ENCODE assay signal across 23 mouse cellular contexts in genomic region chr10:10917857-10918399, GRCm38 (mm10).
DNase-seq lines count a peak whose midpoint lies in the region; TF ChIP-seq lines count a peak whose summit lies in the region.
"Had no signal": no experiment of that assay in that cellular context is flagged by ENCODE, and none has a peak within 500 bp of the region (broad histone marks: within the 10 kb centered on the region; RNA-seq: fewer than 3 reads in every experiment).

No protein-coding gene starts in this region.

- WGBS in kidney, adult 2 months = 75% methylated on average over 7 of the region's 7 CpGs

- H3K79me2 ChIP-seq in CH12.LX (replicated peaks; ENCODE audit: control insufficient read depth, extremely low read depth, insufficient read depth, poor library complexity, severe bottlenecking) = no peaks in the 10 kb centered on the region

- H3K9me3 ChIP-seq in CH12.LX (replicated peaks; ENCODE audit: low read length) = no peaks in the 10 kb centered on the region
- H3K9me3 ChIP-seq: forebrain, embryonic 10.5 days; forebrain, embryonic 13.5 days; heart, embryonic 12.5 days; heart, embryonic 15.5 days; hindbrain, embryonic 10.5 days; hindbrain, embryonic 13.5 days; intestine, embryonic 15.5 days had no signal

- H3K36me3 ChIP-seq in CH12.LX (replicated peaks in 1 of 2; ENCODE audit: control insufficient read depth in 1 of 2, insufficient read depth in 1 of 2, low read length in 1 of 2) = no peaks in the 10 kb centered on the region
- no peaks in the 10 kb centered on the region for H3K36me3 ChIP-seq in kidney, adult 2 months (ENCODE audit: control insufficient read depth, insufficient read depth, low read length)
- H3K36me3 ChIP-seq: forebrain, embryonic 10.5 days; heart, embryonic 12.5 days; heart, embryonic 15.5 days; hindbrain, embryonic 10.5 days; hindbrain, embryonic 13.5 days; intestine, embryonic 15.5 days had no signal

- H3K4me1 ChIP-seq in CH12.LX (ENCODE audit: control insufficient read depth in 1 of 2, insufficient read depth in 2 of 2) = 0 out of 4 replicates have a peak, but pooled peaks cover 0 to 3% of the 10 kb centered on the region in 2 experiments
- H3K4me1 ChIP-seq in kidney, adult 2 months (ENCODE audit: control insufficient read depth, insufficient read depth, low read length) = no peaks in the 10 kb centered on the region
- H3K4me1 ChIP-seq: forebrain, embryonic 10.5 days; forebrain, embryonic 13.5 days; heart, embryonic 12.5 days; heart, embryonic 15.5 days; hindbrain, embryonic 10.5 days; hindbrain, embryonic 13.5 days; intestine, embryonic 15.5 days had no signal

- H3K4me2 ChIP-seq in CH12.LX (ENCODE audit: insufficient read depth, low read depth, poor library complexity, severe bottlenecking) = peak overlapping the region; percentile 61; the same call in 1 of the 2 replicates
- H3K4me2 ChIP-seq: forebrain, embryonic 13.5 days; heart, embryonic 12.5 days; heart, embryonic 15.5 days; hindbrain, embryonic 13.5 days; intestine, embryonic 15.5 days had no signal

- no peak overlapping the region for H3K4me3 ChIP-seq in left cerebral cortex, adult 2 months
- H3K4me3 ChIP-seq in CH12.LX (replicated peaks in 1 of 3; ENCODE audit: low read depth in 2 of 3, low read length in 2 of 3, poor library complexity in 1 of 3) = no peak overlapping the region
- H3K4me3 ChIP-seq in kidney, adult 2 months (ENCODE audit: insufficient read depth, low read depth, low read length) = no peak overlapping the region
- H3K4me3 ChIP-seq: forebrain, embryonic 10.5 days; forebrain, embryonic 13.5 days; heart, embryonic 12.5 days; heart, embryonic 15.5 days; hindbrain, embryonic 10.5 days; hindbrain, embryonic 13.5 days; intestine, embryonic 15.5 days had no signal

- H3K27ac ChIP-seq in left cerebral cortex, adult 2 months = peak overlapping the region; percentile 50
- H3K27ac ChIP-seq in CH12.LX (ENCODE audit: insufficient read depth, low read depth) = no peak overlapping the region
- H3K27ac ChIP-seq in kidney, adult 2 months (ENCODE audit: insufficient read depth, low read depth, low read length) = no peak overlapping the region
- H3K27ac ChIP-seq: forebrain, embryonic 10.5 days; forebrain, embryonic 13.5 days; heart, embryonic 15.5 days; hindbrain, embryonic 10.5 days; hindbrain, embryonic 13.5 days; intestine, embryonic 15.5 days had no signal

- H3K27me3 ChIP-seq in CH12.LX (replicated peaks) = no peaks in the 10 kb centered on the region
- H3K27me3 ChIP-seq in kidney, adult 2 months (replicated peaks; ENCODE audit: control insufficient read depth, insufficient read depth, low read length) = no peaks in the 10 kb centered on the region
- H3K27me3 ChIP-seq: forebrain, embryonic 13.5 days; heart, embryonic 12.5 days; heart, embryonic 15.5 days; hindbrain, embryonic 13.5 days; intestine, embryonic 15.5 days had no signal

- DNase-seq in frontal cortex, adult 2 months (ENCODE audit: extremely low spot score in 1 of 2, low spot score in 1 of 2) = peak; percentile 34 to 39
- no peak for DNase-seq in frontal cortex, postnatal 14 days (ENCODE audit: low spot score in 2 of 2)
- no peak for DNase-seq in left cerebral cortex, adult 2 months (ENCODE audit: extremely low spot score in 1 of 2, low spot score in 2 of 2)
- no peak for DNase-seq in left cerebral cortex, postnatal 4 days
- no peak for DNase-seq in CH12.LX (ENCODE audit: extremely low read depth)
- DNase-seq in brain, adult 2 months (ENCODE audit: low read depth, low spot score) = peak; percentile 58
- DNase-seq in kidney, adult 2 months = no peak
- DNase-seq: adrenal gland, adult 8-10 months; adrenal gland, postnatal 25 days; cerebellum, adult 18-20 months; cerebellum, adult 9-10 months; cerebellum, postnatal 14 days; gastrocnemius, postnatal 25 days; heart, adult 18-20 months; heart, postnatal 10 days; heart, postnatal 36 days had no signal

- dilution Hi-C loops in CH12.LX (cut with MboI; ENCODE audit: extremely low pct_ligation_motif_present, extremely low pct_unique_long_range_greater_than_20kb, low sequenced_read_pairs) = no loop called here

- in situ Hi-C loops in CH12.LX (cut with MboI; ENCODE audit: low pct_ligation_motif_present, low pct_unique_long_range_greater_than_20kb, low sequenced_read_pairs) = no loop called here

- H3K9ac ChIP-seq in CH12.LX (ENCODE audit: insufficient read depth, low read depth) = no peak overlapping the region
- H3K9ac ChIP-seq: forebrain, embryonic 13.5 days; heart, embryonic 12.5 days; heart, embryonic 15.5 days; hindbrain, embryonic 13.5 days; intestine, embryonic 15.5 days had no signal

- TF ChIP-seq EP300 in CH12.LX (IDR thresholded peaks at IDR 0.05; ENCODE audit: low read length) = no peak

- TF ChIP-seq RAD21 in CH12.LX (IDR thresholded peaks at IDR 0.05; ENCODE audit: low read depth, low read length) = no peak

- intact Hi-C loops in left cerebral cortex, adult 2 months (cut with DNase I) = loop anchor here (5.0 kb wide), 1 partner anchor 164 kb away; the partner anchor contains the start of gene Grm1
- intact Hi-C loops in left cerebral cortex, postnatal 4 days (cut with DNase I) = no loop called here

- TF ChIP-seq POLR2A in CH12.LX (IDR thresholded peaks at IDR 0.05; ENCODE audit: low read depth, low read length) = no peak
- no peak for TF ChIP-seq POLR2A in kidney, adult 2 months (IDR thresholded peaks at IDR 0.05; ENCODE audit: low read depth, low read length)

- TF ChIP-seq CTCF in left cerebral cortex, adult 2 months (IDR thresholded peaks at IDR 0.05) = no peak
- no peak for TF ChIP-seq CTCF in CH12.LX (conservative IDR thresholded peaks at IDR 0.05 in 1 of 2, IDR thresholded peaks at IDR 0.05 in 1 of 2; ENCODE audit: low read depth in 2 of 2, low read length in 2 of 2)
- TF ChIP-seq CTCF in kidney, adult 2 months (conservative IDR thresholded peaks at IDR 0.05; ENCODE audit: insufficient read depth, insufficient read length, low read depth, low read length) = no peak

TF ChIP-seq in CH12.LX, 34 proteins besides CTCF, POLR2A, EP300 and RAD21:
- no peak for TF ChIP-seq MAZ (IDR thresholded peaks at IDR 0.05; ENCODE audit: low read depth, low read length)
- TF ChIP-seq ZMIZ1 (IDR thresholded peaks at IDR 0.05; ENCODE audit: low read depth, low read length) = no peak
- TF ChIP-seq E2F4 (IDR thresholded peaks at IDR 0.05; ENCODE audit: insufficient replicate concordance, low read depth, low read length) = no peak
- TF ChIP-seq JUND (conservative IDR thresholded peaks at IDR 0.05; ENCODE audit: low read depth, low read length) = no peak
- no peak for TF ChIP-seq NRF1 (IDR thresholded peaks at IDR 0.05; ENCODE audit: low read depth, low read length)

Comparison
In these comparisons a context has a peak if more than half of its experiments do, and no peak if none do; other contexts are left out.
1. DNase-seq: peak in frontal cortex, adult 2 months (2 of 2) and brain, adult 2 months (single experiment); none in frontal cortex, postnatal 14 days (0 of 2), left cerebral cortex, adult 2 months (0 of 2), left cerebral cortex, postnatal 4 days (single experiment), CH12.LX (single experiment) and kidney, adult 2 months (single experiment).